Mouse (Mus musculus) hindbrain, embryonic 12.5 days (tissue): ENCODE results near the gene Nrxn2. TPM values are rescaled to one million over a fixed set of nuclear protein-coding genes. Genes with fewer than 3 reads are reported as not detected.

Experiments
- ATAC-seq: fragments of 200-750 bp; cut with Nextera tagmentation; 2 replicates; pipeline ENCODE4 v1.8.0; 2017; ENCODE audit warnings: moderate TSS enrichment; ENCODE audit not compliant: low FRiP score
- H3K27ac ChIP-seq: fragments of 300-500 bp; sonication (generic); 2 replicates; pipeline ENCODE4 v1.5.1; 2016; ENCODE audit warnings: mild to moderate bottlenecking
- H3K27me3 ChIP-seq: fragments of 300-500 bp; sonication (generic); 2 replicates; pipeline ENCODE4 v1.6.1; 2016; ENCODE audit warnings: mild to moderate bottlenecking
- H3K36me3 ChIP-seq: fragments of 300-500 bp; sonication (generic); 2 replicates; pipeline ENCODE4 v1.6.1; 2016; ENCODE audit warnings: mild to moderate bottlenecking
- H3K4me1 ChIP-seq: fragments of 300-500 bp; sonication (generic); 2 replicates; pipeline ENCODE4 v1.6.1; 2016
- H3K4me2 ChIP-seq: fragments of 300-500 bp; sonication (generic); replicated peaks from 2 replicates; pipeline ENCODE4 v1.6.1; 2016; ENCODE audit warnings: mild to moderate bottlenecking
- H3K4me3 ChIP-seq: fragments of 300-500 bp; sonication (generic); 2 replicates; pipeline ENCODE4 v1.5.1; 2016; ENCODE audit warnings: mild to moderate bottlenecking
- H3K9ac ChIP-seq: fragments of 300-500 bp; sonication (generic); 2 replicates; pipeline ENCODE4 v1.6.1; 2016; ENCODE audit warnings: mild to moderate bottlenecking, moderate library complexity
- H3K9me3 ChIP-seq: fragments of 300-500 bp; sonication (generic); replicated peaks from 2 replicates; pipeline ENCODE4 v1.6.1; 2016; ENCODE audit warnings: mild to moderate bottlenecking
- WGBS: fragments of 180-500 bp; shearing (Covaris S2); methylation state at CpG from one replicate; pipeline ENCODE4 v1.1.7; 2016; 5-methylcytosine and 5-hydroxymethylcytosine counted together
- polyA plus RNA-seq: library from polyadenylated mRNA; unstranded; fragments of >200 nt; fragmentation: Nextera tagmentation; extraction: Ambion mirVana; gene quantifications from 2 replicates; pipeline ENCODE4 v1.2.1, GENCODE M21; 2016

Nrxn2 gene
- polyA plus RNA-seq, 1 experiment from 2014 or later: 21.3 TPM

DNA sequence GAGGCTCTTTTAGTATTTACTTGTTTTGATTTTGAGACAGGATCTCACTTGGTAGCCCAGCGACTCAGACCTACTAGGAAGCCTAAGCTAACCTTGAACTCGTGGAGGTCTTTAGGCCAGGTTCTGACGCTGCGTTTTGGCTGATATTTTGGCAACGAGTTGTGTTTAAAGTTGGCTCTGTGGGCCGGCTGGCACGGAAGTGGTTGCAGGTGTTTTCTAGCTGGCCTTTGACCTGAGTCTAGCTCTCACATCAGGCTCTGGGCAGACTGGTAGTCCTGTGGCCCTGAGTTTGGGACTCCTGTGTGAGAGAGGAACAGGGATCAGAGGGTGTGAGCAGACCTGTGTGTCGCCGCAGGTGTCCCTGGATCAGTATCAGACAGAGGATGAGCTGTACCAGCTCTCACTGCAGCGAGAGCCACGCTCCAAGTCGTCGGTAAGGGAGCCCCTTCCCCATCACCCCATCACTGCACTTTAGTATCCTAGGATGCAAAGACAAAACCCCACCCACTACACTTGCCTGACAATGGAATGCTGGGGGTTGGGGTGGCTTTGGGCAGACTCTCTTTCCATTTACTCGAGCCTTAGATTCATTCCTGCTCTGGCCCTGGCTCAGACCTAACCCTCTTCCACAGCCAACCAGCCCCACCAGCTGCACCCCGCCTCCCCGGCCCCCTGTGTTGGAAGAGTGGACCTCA lies 10.6 kb upstream of the Nrxn2 start:
- Histone ChIP-seq H3K9ac (no peak overlapping the region), H3K27me3 (peaks cover 10% of the 10 kb centered on the region), H3K27ac (no peak overlapping the region), H3K4me1 (peaks cover 12% of the 10 kb centered on the region; the same call in 1 of the 2 replicates), H3K36me3 (no peaks in the 10 kb centered on the region), H3K4me2 (no peak overlapping the region), H3K9me3 (no peaks in the 10 kb centered on the region), H3K4me3 (no peak overlapping the region)
- WGBS: 46% methylated on average over 16 of the region's 16 CpGs
- no peak for ATAC-seq

DNA sequence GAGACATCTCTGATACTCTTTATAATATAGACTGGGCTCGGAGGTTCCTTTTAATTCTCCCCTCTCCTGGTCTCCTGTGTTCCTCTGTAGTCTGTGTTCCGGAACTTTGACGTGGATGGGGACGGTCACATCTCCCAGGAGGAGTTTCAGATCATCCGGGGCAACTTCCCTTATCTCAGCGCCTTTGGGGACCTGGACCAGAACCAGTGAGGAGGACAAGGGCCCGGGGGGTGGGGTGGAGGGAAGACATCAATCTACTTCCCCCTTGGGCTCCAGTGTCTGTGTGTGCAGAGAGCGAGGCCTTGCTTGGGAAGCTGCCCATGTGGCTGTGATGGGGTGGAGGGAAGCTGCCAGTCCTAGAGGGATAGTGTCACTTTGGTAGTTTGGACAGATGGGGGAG lies 9.8 kb upstream of the Nrxn2 start:
- 75% methylated on average over 8 of the region's 8 CpGs for WGBS
- no peak for ATAC-seq
- H3K4me1 ChIP-seq: peaks cover 5% of the 10 kb centered on the region; the same call in 1 of the 2 replicates
- H3K36me3 ChIP-seq: no peaks in the 10 kb centered on the region
- H3K9ac ChIP-seq: no peak overlapping the region
- no peaks in the 10 kb centered on the region for H3K9me3 ChIP-seq
- peaks cover 6% of the 10 kb centered on the region for H3K27me3 ChIP-seq
- H3K4me3 ChIP-seq: no peak overlapping the region
- H3K4me2 ChIP-seq: no peak overlapping the region
- H3K27ac ChIP-seq: no peak overlapping the region

DNA sequence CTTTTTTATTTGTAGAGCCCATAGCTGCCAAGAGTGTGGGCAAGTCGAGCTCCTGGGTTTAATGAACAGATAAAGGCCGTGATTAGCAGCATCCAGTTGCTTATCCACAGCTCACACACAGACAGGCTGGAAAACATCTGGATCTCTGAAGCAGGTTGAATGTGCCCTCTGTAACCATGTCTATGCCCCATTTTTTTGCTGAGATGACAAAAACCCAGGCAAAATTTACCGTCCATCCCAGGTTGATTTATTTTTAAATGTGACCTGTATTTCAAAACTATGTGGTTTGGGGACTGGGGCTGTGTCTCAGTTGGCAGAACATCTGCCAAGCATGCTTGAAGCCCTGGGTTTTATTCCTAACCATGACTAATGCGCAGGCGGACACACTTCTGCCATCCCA lies 9.4 kb upstream of the Nrxn2 start:
- ATAC-seq: no peak
- H3K36me3 ChIP-seq: no peaks in the 10 kb centered on the region
- WGBS: 81% methylated on average over 5 of the region's 5 CpGs
- no peaks in the 10 kb centered on the region for H3K9me3 ChIP-seq
- no peak overlapping the region for H3K27ac ChIP-seq
- H3K9ac ChIP-seq: no peak overlapping the region
- no peak overlapping the region for H3K4me3 ChIP-seq
- H3K27me3 ChIP-seq: peaks cover 6% of the 10 kb centered on the region
- H3K4me2 ChIP-seq: no peak overlapping the region
- peaks cover 4% of the 10 kb centered on the region; the same call in 1 of the 2 replicates for H3K4me1 ChIP-seq

DNA sequence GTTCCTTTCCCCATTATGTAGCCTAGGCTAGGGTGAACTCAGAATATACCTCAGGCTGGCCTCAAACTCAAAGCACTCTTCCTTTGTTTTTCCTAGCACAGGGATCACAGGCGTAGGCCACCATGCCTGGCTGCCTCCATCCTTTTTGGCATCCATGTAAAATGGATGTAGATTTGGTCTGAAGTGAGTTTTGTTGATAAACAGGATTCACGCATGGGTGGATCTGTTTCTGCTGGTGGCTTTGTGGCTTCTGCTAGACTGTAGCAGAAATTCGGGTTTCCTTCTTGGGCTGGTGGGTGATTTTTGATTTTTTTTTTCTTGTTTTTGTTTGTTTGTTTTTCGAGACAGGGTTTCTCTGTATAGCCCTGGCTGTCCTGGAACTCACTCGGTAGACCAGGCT lies 8.6 kb upstream of the Nrxn2 start:
- Histone ChIP-seq H3K4me1 (peaks cover 10% of the 10 kb centered on the region), H3K27me3 (peaks cover under 1% of the 10 kb centered on the region; the same call in 1 of the 2 replicates), H3K9ac (no peak overlapping the region), H3K27ac (no peak overlapping the region), H3K4me3 (no peak overlapping the region), H3K4me2 (no peak overlapping the region), H3K36me3 (no peaks in the 10 kb centered on the region), H3K9me3 (no peaks in the 10 kb centered on the region)
- WGBS: 78% methylated on average over 5 of the region's 5 CpGs
- no peak for ATAC-seq

DNA sequence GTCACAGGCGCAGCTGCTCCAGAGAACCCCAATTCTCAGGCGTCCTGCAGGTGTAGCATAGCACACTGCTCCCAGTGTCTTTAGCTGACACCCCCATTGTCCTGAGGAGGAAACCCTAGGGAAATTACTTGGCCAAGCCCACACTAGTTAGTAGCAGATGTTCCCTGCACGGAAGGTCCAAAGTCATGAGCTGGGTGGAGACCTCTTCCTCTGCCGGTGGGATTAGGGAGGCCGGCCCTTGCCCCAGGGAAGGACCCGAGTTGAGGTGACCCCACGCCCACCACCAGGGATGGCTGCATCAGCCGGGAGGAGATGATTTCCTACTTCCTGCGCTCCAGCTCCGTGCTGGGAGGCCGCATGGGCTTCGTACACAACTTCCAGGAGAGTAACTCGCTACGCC lies 5.7 kb upstream of the Nrxn2 start:
- H3K4me3 ChIP-seq: no peak overlapping the region
- no peaks in the 10 kb centered on the region for H3K9me3 ChIP-seq
- H3K4me1 ChIP-seq: peaks cover 39% of the 10 kb centered on the region
- no peak overlapping the region for H3K9ac ChIP-seq
- H3K4me2 ChIP-seq: no peak overlapping the region
- ATAC-seq: no peak
- WGBS: 64% methylated on average over 14 of the region's 14 CpGs
- H3K27me3 ChIP-seq: no peaks in the 10 kb centered on the region
- H3K36me3 ChIP-seq: no peaks in the 10 kb centered on the region
- H3K27ac ChIP-seq: no peak overlapping the region

DNA sequence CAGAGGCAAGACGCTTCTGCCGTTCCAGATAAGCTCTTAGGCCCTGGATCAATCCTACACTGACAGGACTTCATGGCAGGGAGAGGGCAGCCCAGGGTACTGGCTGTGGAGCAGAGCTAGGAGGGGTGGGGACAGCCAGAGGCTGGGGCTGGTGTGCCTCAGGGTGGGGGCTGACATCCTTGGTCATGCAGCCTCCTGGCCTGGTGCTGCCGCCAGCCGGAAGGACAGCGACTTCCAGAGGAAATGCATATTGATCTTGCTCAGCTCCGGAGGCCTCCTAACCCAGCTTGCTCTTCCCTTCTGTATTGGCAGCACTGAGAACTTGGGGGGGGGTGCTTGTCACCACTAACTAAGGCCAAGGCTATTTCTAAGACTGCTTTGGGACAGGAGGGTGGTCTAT lies 3.1 kb upstream of the Nrxn2 start:
- WGBS: 43% methylated on average over 6 of the region's 6 CpGs
- H3K4me2 ChIP-seq: peak overlapping the region; percentile 26
- peaks cover 52% of the 10 kb centered on the region for H3K4me1 ChIP-seq

DNA sequence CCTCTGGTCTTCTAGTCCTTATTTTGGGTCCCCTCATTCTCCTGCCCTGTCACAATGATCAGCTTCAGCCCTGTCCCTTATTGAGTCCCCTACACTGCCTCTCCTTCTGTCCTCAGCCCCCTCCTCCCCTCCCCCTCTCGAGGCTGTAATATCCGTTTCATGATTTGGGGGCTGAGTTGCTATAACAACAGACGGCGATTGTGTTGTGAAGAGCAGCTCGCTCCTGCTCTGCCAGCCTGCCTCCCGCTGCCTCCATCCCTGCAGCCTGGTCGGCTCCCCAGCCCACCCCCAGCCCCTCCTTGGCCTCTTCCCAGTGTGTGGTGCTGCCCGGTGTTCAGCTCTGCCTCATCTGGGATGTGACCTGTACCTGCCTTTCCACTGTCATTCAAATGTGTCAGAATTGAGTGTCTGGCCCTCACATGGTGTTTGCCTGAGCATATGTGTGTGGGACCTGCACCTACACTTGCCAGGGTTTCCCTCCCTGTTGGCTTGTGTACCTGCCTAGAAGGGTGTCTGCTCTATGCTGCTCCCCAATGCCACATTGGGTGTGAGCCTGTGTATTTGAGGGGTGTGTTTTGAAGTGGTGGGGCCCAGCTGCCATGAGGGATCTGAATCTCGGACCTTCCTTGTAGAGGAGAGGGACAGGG lies 2.3 kb upstream of the Nrxn2 start:
- Histone ChIP-seq H3K4me2 (peak overlapping the region; percentile 26), H3K9me3 (no peaks in the 10 kb centered on the region), H3K4me1 (peaks cover 60% of the 10 kb centered on the region), H3K27me3 (peaks cover 26% of the 10 kb centered on the region), H3K27ac (peak overlapping the region; percentile 94), H3K4me3 (no peak overlapping the region), H3K36me3 (no peaks in the 10 kb centered on the region), H3K9ac (peak overlapping the region; percentile 46; the same call in 1 of the 2 replicates)
- peak; percentile 64 for ATAC-seq
- WGBS: 3% methylated on average over 9 of the region's 9 CpGs

More for the DNA sequence above, 3.1 kb upstream of the Nrxn2 start:
- H3K27me3 ChIP-seq: peaks cover 18% of the 10 kb centered on the region
- H3K9me3 ChIP-seq: no peaks in the 10 kb centered on the region
- ATAC-seq: no peak
- H3K27ac ChIP-seq: peak overlapping the region; percentile 94
- no peak overlapping the region for H3K4me3 ChIP-seq
- peak overlapping the region; percentile 46; the same call in 1 of the 2 replicates for H3K9ac ChIP-seq
- H3K36me3 ChIP-seq: no peaks in the 10 kb centered on the region

DNA sequence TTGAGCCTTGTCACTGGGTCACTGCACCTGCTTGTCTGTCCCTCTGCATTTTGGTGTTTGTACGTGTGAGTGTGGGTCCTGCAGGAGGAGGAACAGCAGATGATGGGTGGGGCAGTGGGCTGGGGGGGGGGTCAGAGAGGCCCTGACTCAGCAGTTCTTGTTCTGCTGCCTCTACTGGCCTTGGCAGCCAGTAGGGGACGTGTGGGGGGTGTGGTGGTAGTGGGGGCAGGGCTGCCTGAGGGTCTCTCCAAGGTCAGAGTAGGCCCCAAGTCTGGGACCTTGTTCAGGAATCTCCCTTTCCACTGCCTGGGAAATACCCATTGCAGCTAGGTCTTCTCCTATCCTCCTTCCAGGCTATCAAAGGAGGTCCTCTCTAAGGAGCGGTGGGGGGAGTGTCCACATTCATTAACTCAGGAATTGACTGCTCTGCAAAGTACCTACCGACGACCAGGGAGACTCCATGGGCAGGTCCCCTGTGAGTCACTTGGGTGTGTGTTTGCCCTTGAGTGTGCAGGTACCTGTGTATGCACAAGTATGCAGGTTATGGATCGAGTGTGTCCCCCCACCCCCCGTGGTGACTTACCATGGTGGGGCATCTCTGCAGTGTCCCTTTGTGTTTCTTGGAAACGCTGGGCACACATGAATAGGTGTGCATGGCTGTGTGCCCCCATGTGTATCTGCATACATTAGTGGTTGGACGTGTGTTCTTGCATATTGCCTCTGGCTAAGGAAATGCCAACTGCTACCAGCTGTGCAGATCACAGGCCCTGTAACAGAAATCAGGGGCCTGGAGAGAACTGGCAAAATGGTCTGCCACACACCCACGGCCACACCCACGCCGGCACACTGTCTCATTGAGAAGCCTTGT lies 1.4 kb upstream of the Nrxn2 start:
- Histone ChIP-seq H3K27ac (peak overlapping the region; percentile 94), H3K4me3 (no peak overlapping the region), H3K4me2 (peak overlapping the region; percentile 26; the same call in 1 of the 2 replicates), H3K4me1 (peaks cover 65% of the 10 kb centered on the region), H3K36me3 (no peaks in the 10 kb centered on the region), H3K9me3 (no peaks in the 10 kb centered on the region), H3K9ac (peak overlapping the region; percentile 46), H3K27me3 (peaks cover 35% of the 10 kb centered on the region)
- WGBS: 55% methylated on average over 12 of the region's 12 CpGs
- ATAC-seq: no peak

DNA sequence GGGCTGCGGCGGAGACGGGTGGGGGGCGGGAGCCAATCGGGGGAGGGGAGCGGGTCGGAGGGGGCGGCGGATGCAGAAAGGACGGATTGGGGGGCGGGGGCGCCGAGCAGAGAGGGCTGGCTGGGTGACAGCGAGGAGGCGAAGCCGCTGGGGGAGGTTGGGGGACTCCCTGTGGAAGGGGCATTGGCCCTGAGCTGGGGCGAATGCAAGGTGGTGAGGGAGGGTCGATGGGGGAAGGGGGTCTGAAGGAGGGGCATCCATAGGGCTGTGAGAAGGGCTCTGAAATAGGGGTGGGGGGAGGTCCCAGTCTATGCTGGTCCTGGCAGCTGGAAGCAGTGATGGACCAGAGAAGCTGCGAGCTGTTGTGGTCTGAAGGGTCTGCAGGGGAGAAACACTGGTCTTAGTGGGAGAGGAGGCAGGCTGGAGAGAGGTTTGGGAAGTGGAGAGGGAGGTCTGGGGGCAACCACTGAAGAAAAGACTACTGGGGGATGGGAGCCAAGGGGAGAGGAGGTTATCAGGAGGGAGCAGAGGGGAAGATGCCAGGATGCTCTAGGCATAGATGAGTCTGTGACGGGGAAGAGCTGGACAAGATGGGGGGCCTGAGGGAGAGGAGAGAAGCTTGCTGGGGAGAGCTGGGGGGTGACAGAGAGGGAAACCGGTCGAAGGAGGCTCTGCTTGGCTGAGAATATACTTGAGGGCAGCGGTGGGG lies 607 bp downstream of the Nrxn2 start:
- no peaks in the 10 kb centered on the region for H3K9me3 ChIP-seq
- H3K9ac ChIP-seq: peak overlapping the region; percentile 89
- H3K27ac ChIP-seq: peak overlapping the region; percentile 94
- no peaks in the 10 kb centered on the region for H3K36me3 ChIP-seq
- peak overlapping the region; percentile 90 for H3K4me2 ChIP-seq
- peaks cover 78% of the 10 kb centered on the region for H3K4me1 ChIP-seq
- peaks cover 41% of the 10 kb centered on the region for H3K27me3 ChIP-seq
- peak overlapping the region; percentile 69 for H3K4me3 ChIP-seq
- 6% methylated on average over 20 of the region's 23 CpGs for WGBS
- ATAC-seq: peak; percentile 22; the same call in 1 of the 2 replicates

DNA sequence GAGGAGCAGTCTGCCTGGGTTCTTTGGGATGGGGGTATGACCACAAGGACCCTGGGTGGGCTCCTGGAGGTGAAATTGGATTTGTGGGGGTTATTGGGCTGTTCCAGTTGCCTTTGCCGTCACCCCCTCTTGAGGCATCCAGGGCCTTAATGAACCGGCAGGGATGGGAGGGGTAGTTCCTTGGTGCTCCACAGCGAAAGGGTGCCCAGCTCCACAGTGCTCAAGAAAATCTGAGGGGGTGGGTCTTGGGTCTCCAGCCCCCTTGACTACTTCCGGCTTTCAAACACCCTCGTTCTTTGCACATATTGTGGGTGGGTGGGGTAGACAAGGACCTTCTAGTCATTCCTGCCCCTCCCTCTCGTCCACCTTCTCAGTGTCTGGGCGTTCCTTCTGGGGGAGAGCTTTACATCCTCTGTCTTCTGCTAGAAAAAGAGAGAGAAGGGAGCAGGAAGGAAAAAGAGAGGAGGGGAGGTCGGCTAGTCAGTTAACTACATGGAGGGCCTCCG lies 1.3 kb downstream of the Nrxn2 start:
- 60% methylated on average over 9 of the region's 9 CpGs for whole genome bisulfite sequencing
- Histone ChIP-seq H3K4me2 (peak overlapping the region; percentile 90), H3K4me3 (peak overlapping the region; percentile 69), H3K4me1 (peaks cover 80% of the 10 kb centered on the region), H3K27ac (peak overlapping the region; percentile 94; the same call in 1 of the 2 replicates), H3K27me3 (peaks cover 41% of the 10 kb centered on the region), H3K9me3 (no peaks in the 10 kb centered on the region), H3K9ac (peak overlapping the region; percentile 89), H3K36me3 (no peaks in the 10 kb centered on the region)
- ATAC-seq: no peak

DNA sequence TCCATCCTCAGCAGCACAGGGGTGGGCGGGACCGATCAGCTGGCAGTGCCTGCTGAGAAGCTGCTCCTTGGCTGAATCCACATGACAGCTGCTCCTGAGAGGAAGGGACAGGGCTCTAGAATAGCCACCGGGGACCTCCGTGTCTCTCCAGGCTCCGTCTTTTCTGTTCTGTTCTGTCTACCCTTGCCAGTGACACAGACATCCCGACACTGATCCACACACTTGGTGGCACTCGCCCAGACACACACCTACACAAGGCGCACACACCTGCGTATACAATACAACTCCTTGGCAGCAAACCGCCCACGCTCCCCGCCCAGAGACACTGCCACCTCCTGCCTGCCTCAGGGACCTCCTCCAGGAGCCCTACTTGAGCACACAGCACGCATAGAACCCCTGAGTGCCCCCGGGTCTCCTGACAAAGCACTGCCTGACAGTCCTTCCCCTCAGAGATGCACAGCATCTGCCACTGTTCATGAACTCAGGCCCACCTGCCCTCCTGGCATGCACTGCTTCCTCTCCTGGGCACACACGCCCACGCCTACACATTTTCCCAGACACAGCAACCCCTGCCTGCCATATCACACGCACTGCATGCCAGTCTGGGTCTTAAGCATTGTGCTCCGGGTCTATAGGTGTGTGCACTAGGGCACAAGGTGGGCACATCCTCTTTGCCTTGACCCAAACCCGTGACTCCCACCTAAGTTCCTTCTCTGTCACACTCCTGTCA lies 2.1 kb downstream of the Nrxn2 start:
- peak overlapping the region; percentile 90 for H3K4me2 ChIP-seq

More for the DNA sequence above, 2.1 kb downstream of the Nrxn2 start:
- H3K36me3 ChIP-seq: no peaks in the 10 kb centered on the region
- peaks cover 80% of the 10 kb centered on the region for H3K4me1 ChIP-seq
- 0 out of 2 replicates have a peak overlapping the region, but pooled peaks have one; percentile 9 for H3K27ac ChIP-seq
- H3K9me3 ChIP-seq: no peaks in the 10 kb centered on the region
- 50% methylated on average over 19 of the region's 19 CpGs for WGBS
- peaks cover 45% of the 10 kb centered on the region for H3K27me3 ChIP-seq
- ATAC-seq: no peak
- H3K9ac ChIP-seq: peak overlapping the region; percentile 89
- H3K4me3 ChIP-seq: peak overlapping the region; percentile 69
